Mouse (Mus musculus): ENCODE results near the gene Rnf157.
A peak's percentile ranks its signal among the peaks of the same experiment; 100 is the strongest.

The Rnf157 gene

DNA sequence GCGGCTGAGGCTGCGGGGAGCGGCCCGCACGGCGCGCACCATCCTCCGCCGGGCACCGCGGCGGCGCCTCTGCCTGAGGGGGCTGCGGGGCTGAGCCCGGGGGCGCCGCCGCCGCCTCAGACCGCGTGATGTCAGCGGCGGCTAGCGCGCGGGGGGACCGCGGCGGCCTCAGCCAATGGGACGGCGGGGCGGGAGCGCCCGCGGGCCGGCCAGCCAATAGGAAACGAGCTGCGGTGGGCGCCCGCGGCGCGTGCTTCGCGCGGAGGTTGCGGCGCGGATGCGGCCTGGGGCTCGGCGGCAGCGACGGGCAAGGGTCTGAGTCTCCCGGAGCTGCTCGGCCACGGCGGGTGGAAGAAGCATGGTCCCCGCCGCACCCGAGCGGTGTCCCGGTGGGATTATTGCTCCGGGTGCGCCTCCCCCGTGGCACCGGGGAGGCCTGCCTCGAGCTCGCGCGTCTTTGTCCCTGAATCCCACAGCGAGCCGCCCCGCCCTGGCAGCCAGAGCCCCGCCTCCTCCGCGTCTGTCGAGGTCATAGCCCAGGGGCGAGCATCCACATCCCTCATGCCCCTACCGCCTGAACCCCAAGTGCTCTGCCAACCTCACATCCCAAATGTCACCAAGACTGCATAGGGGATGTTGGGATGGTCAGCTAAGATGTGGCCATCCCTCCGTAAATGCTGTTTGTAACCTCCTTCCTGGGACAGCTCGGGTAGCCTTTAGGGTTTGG lies at the start of gene Rnf157:
TSS of gene Rnf157 (minus strand) at position 129 of the 727 bp plus-strand sequence.
- DNase-seq: peak; percentile 90

DNA sequence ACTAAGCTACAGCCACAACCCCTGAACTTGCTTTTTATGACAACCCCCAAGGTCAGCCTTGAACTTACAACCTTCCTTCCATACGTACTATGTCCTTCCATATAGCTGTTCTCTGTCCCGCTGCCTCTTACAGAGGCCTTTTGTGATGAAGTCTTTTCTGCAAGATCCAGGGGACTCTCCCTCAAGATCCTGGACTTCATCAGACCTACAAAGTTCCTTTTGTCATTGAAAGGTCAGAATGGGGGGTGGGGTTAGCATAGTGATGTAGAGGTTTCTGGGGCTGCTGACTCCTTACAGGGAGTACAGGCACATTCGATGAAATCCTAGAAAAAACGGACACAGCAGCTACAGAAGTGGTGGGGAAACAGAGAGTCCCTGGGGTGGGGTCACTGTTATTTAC lies 47.0 kb upstream of the Rnf157 start:
- DNase-seq: no peak

DNA sequence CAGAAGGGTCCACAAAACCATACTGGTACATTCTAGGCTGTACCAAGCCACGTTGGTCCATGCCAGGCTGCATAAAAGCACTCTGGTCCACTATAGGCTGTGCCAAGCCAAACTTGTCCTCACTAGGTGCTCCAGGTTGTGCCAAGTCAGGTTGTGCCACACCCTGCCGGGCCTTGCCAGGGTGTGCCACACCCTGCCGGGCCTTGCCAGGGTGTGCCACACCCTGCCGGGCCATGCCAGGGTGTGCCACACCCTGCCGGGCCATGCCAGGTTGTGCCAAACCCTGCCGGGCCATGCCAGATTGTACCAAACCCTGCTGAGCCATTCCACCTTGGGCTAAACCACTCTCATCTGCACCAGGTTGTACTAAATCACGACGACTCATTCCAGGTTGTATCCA lies 43.4 kb upstream of the Rnf157 start:
- DNase-seq: no peak

DNA sequence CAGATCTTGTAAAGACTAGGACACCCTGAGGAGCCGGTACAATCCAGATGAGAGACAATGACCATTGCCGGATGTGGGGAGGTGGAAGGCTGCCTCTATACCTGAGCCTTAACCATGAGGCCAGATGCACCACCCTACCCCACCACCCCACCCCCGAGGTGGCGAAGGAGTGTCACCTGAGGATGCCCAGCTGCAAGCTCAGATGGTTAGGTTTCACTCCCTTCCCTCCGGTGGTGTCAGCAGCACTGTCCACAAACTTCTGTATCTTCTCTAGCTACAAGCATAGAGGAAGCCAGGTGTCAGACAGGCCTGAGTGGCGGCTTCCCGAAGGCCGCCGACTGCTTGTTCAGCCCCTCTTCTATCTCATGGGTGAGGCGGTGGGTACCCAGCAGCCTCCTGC lies 41.1 kb upstream of the Rnf157 start:
- DNase-seq: no peak

DNA sequence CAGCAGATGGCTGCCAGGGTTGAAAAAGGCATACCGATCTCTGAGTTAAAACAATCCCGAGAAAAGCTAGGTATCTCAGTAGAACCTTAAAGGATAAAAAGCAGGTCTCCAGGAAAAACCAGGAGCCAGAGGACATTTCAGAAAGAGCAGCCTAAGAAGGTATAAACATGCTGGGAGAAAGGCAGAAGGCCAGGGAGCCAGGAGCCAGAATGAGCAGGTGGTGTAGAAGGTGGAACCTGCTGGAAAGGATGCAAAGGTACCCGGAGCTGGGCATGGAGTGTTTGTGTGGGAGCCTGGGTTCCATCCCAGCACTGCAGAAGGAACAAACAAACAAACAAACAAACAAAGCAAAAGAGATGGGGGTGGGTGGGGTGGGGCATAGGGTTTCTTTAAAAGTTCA lies 36.5 kb upstream of the Rnf157 start:
- DNase-seq: no peak

DNA sequence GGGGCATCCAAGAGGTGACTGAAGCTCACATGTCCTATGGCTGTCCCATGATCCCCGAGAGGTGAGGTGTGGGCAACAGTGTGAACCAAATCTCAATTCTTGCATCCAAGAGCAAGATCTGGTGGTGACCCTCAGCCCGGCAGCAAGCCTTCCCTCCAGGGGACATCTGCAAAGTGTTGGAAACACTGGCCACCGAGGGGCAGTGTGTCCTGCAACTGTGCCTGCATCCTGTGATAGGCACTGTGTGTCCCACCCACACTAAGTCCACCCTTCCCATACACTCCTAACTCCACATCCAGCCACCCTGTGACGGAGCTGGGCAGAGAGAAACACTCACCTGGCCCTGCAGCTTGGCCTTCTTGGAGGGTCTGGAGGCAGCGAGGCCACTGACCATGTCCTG lies 35.0 kb upstream of the Rnf157 start:
- no peak for DNase-seq

DNA sequence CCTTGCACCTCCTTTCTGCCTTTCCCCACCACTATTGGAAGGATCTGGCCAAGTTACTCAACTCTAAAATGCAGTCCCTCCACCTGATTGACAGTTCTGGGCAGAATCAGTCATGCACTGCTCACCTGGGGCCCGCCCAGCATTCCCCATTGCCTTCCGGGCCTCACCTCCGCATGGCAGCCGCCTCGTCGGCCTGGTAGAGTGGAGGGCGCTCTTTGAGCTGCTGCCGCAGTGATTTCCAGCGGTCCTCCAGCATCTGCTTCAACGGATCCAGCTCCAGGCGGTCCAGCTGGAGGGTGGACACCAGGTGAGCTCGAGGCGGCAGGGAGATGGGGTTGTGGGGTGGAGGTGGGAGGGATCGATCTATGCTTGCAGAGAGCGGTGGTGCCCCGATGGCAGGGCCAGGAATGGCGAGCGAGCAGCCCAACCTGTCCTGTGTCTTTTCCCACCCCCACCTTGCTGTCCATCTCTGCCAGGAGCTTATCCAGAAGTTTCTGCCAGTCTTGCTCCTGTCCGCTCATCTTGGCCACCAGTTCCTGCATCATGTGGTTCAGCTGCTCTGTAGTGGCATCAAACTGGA lies 33.6 kb upstream of the Rnf157 start:
- DNase-seq: no peak

DNA sequence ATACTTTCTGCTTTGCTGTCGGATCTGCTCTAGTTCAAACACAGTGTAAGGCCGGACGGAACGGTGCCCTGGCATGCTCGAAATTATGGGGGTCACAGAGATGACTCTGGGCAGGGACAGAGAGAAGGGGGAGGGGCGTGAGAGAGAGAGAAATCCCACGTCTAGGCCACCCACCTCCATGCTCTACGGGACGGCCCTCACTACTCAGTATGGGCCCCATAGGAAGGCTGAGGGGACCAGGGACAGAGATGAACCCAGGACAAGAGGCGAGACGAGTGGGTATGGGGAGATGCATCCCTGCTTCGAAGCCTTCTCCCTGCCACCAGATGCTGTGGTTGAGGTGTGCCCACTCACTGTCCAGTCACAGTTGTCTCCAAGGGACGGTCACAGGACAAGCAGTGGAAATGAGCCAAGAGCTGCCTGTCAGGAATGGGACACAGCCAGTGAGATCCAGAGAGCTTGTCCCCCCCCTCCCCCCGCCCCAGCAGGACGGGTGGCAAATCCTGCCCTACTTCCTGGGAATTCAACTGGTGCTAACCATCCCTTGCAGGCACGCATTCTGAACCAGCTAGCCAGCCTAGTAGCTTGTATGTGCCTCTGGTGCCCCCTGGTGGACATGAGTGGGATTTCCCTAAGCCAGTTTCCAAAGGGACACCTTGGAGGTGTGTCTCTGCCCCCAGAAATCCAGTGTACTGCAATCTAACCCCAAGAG lies 32.9 kb upstream of the Rnf157 start:
- DNase-seq: peak; percentile 97

DNA sequence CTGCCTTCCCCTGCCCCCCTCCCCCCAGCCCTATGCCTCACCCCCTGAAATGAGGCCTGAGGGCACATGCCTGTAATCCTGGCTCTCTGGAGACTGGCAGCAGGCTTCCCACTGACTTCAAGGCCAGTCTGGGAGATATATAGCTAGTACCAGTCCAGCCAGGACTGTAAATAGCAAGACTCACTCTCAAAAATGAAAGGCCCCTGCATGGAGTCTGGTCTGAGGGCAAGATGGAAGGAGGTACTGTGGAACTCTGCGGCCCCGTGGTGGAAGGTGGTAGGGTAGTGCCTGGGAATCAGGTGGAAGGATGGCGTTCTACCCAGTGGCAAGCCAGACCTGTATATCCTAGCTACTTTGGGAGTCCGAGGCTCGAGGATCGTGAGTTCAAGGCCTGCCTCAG lies 31.1 kb upstream of the Rnf157 start:
- no peak for DNase-seq

DNA sequence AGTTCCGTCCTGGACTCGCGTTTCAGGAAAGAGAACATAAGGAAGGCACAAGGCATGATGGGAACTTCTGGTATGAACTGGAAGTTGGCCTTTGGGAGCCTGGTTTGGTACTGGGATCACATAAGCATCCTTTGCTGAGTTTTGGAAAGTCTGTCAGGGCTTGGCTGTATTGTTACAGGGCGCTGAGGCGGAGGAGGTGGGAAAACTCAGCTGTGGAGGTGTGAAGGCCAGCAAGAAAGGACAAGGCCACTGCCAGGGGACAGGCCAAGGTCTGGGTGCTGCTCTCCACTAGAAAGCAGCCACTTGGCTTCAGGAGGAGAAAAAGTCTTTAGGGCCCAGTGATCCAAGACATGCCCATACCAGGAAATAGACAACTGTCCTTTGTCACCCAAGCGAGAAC lies 30.5 kb upstream of the Rnf157 start:
- no peak for DNase-seq

DNA sequence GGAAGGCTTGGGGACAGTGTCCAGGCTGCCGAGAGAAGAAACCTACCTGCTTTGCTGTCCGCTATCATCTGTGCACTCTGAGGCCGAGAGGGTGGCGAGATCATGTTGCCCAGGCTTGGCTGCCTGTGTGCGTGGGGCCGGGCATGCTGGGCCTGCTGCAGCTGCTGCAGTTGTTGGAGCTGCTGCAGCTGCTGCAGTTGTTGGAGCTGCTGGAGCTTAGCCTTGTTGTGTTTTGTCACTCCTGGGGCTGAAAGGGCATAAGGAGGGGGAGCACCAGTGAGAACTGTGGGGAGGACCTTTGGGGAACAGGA lies 30.0 kb upstream of the Rnf157 start:
- no peak for DNase-seq

DNA sequence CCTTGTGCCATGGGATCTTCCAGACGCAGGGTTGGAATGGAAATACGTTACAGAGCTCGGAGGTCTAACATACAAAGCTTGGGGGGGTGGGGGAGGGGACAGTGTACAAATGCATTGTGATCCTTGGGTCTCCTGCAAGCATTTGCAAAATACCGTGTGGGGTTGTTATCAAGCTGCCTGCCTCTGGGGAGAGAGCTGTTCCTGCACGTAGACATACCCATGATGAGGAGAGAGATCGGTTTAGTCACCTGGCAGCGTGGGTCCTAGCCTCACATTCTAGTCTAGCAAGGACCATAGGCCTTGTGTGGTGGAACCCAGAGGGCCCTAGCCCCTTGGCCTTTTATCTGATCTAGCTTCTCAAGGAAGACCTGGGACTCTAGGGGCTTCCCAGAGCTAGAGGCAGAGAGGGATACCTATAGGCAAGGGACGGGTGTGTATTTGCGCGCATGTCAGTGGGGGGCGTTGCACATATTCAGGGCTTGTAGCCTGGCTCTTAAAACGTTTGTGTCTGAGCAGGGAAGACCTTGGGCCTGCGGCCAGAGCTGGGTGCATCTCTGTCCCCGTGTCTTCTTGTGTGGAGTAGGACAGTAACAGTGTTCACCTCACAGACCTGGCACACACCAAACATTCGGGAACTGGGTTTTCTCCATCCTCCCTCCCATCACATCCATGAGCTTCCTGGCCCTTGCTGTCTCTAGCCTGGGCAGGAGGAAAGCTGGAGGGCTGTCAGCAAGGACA lies 29.5 kb upstream of the Rnf157 start:
- DNase-seq: no peak

DNA sequence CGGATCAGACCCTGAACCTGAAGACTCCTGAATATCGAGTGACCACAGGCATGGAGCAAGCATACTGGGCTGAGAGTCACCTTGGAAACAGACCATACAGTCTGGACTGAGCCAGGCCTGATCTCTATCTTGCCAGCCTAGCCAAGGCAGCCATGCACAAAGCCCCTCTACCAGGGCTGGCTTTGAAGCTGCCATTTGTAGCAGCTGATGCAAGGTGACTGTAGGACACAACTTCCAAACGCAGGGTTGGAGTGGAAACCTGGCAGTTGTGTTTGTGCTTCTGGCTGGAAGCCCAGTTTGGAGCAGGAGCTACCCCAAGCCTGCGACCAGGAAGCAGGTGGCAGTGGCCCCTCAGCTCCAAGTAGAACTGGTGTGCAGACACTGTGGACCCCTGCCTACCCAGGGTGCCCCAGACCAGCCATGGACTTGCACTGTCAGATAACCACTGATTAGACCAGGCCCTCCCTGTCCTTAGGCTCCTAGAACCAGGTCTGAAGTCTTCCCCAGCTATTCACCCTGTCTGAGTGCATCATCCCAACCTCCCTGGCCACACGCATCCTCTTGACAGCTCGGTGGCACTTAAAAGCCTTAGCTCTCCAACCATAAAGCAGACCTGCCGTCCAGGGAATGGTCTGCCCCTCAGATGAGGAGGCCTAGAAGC lies 27.7 kb upstream of the Rnf157 start:
- no peak for DNase-seq

DNA sequence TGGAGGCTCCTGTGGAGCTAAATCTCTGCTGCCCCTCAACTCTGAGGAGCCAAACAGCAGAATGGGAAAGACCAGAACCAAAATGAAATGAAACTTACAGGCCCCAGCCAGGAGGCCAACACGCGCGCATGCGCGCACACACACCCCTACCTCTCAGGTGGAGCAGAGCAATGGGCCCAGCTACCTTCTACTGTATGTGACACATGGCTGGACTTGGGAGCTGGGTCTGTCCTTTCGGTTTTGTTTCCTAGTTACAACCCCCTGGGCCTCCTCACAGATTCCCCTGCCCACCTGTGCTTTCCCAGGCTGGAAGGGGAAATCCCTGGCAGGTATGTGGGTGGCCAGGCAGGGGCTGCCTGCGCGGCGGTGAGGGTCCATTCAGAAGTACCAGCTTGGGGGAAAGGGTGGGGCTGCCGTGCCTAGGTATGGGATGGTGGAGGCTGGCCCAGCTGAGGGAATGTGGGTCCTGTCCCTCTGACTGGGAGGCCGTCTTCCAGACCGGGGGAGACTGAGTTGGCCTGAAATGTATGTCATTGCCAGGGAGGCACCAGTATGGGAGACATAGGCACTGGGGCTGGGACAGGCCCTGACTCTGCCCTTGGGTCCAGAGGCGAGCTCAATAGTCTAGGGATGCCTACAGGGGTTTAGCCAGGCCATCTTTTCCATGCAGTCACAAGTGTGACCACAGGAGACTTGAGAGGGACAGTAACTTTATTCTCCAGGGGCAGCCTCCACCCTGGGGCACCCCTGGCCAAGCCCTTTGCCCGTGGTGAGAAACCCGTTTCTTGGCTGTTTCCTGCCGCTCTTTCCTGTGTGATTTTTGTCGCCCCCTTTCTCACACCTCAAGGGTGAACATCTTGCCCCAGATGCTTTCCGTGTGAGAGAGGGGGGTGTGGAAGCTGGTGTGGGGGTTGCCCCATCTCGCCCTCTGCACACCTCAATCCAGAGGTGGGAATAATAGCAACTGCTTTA lies 26.7 kb upstream of the Rnf157 start:
- no peak for DNase-seq

DNA sequence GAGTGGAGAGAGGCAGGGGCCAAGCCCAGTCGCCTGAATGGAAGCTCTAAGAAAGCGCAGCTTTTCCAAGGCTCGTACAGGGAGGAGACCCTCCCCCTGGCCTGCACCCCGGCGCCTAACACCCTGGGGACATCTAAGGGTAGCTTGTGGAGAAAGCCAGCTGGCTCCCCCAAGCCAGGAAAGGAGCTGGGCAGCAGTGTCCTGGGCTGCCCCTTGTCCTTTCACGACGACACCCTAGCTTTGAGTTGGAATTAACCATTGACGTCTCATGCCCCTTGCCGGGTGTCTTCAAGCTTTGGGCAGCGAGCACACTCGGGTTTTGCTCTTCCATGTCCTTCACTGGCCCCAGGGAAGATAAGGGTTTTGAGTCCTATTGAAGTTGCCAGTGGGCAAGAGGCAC lies 24.7 kb upstream of the Rnf157 start:
- no peak for DNase-seq

DNA sequence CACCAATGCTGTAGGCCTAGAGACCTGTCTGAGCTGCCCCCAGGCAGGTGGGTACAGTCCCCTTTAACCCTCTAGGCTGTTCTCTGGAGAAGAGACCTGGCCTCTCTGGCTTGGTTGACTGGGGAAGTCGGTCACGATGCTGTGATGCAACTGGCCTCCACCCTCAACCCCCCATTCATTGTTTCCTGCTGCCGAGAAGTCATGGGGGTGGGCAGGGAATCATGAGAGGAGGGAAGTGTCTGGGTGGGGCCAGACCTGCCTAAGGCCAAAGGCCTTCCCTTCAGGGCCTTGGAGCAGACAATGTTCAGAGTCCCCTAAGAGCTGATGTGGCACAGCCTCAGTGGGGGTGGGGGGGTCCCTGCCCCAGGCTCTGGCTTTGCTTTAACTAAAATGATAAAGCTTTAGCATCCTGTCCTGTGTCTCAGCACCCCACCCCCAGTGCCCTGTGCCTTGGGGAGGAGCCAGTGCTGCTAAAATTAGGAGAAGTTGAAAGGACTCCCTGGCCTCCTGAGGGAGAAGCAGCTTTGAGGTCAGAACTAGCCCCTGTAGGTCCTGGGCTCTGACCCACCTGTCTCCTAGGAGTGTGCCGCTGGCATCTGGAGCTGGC lies 24.0 kb upstream of the Rnf157 start:
- DNase-seq: no peak

DNA sequence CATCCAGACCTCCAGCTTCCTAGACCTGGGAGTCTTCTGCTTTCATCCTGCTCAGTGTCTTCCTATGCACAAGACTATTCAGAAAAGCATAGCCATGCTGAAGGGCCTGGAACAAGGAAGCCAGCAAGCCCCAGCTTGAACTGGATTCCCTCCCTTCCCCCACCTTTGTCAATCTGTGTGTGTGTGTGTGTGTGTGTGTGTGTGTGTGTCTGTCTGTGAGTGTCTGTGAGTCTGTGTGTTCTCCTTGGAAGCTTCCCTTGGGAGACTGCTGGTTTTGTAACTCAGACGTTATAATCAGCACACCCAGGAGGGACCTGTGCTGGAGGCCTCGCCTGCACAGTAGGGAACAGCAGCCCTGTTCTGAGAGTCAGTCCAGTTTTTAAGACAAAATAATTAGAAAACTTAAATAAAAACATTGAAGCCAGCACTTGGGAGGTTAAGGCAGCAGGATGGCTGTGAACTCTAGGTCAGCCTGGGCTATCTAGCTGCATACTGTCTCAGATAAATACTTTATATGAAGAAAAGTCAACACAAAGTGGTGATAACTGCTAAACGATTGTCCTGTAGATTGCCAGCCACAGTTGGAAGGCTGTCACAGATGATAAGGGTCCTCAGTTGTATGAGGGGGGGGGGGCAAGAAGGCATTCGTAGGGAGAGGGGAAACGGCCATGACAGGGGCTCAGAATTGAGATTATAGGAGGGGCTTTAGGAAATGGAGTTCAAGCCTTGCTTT lies 23.3 kb upstream of the Rnf157 start:
- no peak for DNase-seq

DNA sequence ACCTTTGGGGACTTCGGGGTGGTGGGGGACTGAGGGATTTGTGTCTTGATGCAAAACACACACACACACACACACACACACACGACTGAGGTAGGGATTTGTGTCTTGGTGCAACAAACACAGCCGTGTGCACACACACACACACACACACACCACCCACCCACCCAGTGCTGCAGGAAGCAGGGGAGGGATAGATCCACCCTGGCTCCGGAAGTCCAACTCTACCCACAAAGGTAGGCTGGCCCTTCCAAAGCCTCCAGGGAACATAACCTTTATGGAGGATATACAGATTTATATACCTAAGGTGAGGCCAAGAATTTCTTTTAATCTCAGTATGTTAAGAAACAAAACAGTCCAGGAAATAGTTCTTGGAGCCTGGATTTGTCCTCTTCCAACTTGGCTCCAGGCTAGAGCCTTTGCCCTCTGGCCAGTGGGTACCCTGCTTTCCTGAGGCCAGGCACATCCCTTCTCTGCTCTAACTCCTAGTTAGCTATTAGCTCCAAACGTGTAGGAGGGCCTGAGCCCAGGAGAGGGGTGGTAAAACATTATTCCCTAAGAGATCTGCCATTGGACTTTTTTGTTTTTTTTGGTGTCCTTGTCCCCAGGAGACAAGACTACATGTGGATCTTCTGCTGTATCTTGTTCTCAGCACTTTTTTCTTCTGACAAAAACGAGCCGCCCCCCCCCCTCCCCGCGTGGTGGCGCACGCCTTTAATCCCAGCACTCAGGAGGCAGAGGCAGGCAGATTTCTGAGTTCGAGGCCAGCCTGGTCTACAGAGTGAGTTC lies 22.3 kb upstream of the Rnf157 start:
- DNase-seq: no peak

DNA sequence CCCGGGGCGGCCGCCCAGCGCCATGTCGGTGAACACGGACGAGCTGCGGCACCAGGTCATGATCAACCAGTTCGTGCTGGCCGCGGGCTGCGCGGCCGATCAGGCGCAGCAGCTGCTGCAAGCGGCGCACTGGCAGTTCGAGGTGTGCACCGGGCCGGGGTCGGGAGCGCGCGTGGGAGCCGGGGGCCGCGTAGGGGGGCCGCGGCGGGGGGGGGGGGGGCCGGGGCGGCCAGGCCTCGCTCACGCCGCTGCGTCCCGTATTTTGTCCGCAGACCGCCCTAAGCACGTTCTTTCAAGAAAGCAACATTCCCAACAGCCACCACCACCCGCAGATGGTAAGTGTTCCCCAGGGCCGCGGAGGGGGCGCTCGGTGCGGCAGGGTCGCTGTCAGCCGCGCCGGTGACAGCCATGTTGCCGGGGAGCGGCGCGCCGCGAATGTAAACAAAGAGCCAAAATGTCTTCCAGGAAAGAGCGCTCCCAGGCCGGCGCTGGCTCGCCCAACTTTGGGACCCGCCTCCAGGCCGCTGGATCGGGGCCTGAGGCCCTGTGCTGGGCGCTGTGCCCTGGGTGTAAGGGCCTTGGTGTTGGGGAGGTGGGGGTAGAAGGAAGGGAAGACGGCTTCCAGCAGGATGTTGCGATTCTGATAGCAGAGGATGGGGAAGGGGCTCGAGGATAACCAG lies 21.6 kb upstream of the Rnf157 start:
- peak; percentile 70 for DNase-seq

All from right cerebral cortex, postnatal 4 days (tissue).